1 mouse cellular context compared by ENCODE assay signal in genomic region chr10:80050885-80051617, GRCm38 (mm10).
TF ChIP-seq lines count a peak whose summit lies in the region.

No protein-coding gene starts in this region.

TF ChIP-seq in myocyte, 11 proteins besides CTCF, POLR2A, EP300 and RAD21:
- TF ChIP-seq MAX (IDR thresholded peaks at IDR 0.05; ENCODE audit: low read depth) (no peak), MYOG (IDR thresholded peaks at IDR 0.05; ENCODE audit: control insufficient read depth in 1 of 3, insufficient read depth in 1 of 3, insufficient read length in 2 of 3, low read depth in 2 of 3) (no peak), POLR2AphosphoS2 (IDR thresholded peaks at IDR 0.05; ENCODE audit: insufficient read length, low read depth) (no peak), SRF (IDR thresholded peaks at IDR 0.05; ENCODE audit: control insufficient read depth, insufficient read length, low read depth) (no peak)
TF ChIP-seq in myocyte: peak in this region for 0.
